Mouse (Mus musculus): ENCODE results near the gene Dnaja3.
"Not testable (repeated sequence)": the region's sequence is repeated elsewhere in the genome, so short reads cannot be mapped to it uniquely, and the experiment has no call there.

The Dnaja3 gene

GRCm38 (mm10) chr16:4674091-4674490 is 34.3 kb downstream of the Dnaja3 start:
- no peak for DNase-seq

- DNase-seq: no peak
Observed at GRCm38 (mm10) chr16:4676836-4677235, 37.0 kb downstream of the Dnaja3 start.

- no peak for DNase-seq
Observed at GRCm38 (mm10) chr16:4678080-4678479, 38.3 kb downstream of the Dnaja3 start.

GRCm38 (mm10) chr16:4679121-4680018 is 39.6 kb downstream of the Dnaja3 start, which contains the start of gene Coro7:
Gene Coro7, minus strand, starts transcription at chr16:4679777.
- DNase-seq: peak; percentile 95 to 97

- DNase-seq: not testable (repeated sequence)
Observed at GRCm38 (mm10) chr16:4680922-4681455, 41.2 kb downstream of the Dnaja3 start.

GRCm38 (mm10) chr16:4682628-4683179 is 42.9 kb downstream of the Dnaja3 start:
- no peak for DNase-seq

GRCm38 (mm10) chr16:4683193-4683580 is 43.4 kb downstream of the Dnaja3 start:
- no peak for DNase-seq

GRCm38 (mm10) chr16:4683581-4684456 is 44.0 kb downstream of the Dnaja3 start:
- peak; percentile 95 to 99 for DNase-seq

GRCm38 (mm10) chr16:4684457-4684791 is 44.6 kb downstream of the Dnaja3 start:
- no peak for DNase-seq

- not testable (repeated sequence) for DNase-seq
Observed at GRCm38 (mm10) chr16:4689371-4689770, 49.6 kb downstream of the Dnaja3 start.

- peak; percentile 54 to 64 for DNase-seq
Observed at GRCm38 (mm10) chr16:4701211-4701610, 61.4 kb downstream of the Dnaja3 start.

- no peak for DNase-seq
Observed at GRCm38 (mm10) chr16:4702646-4703045, 62.9 kb downstream of the Dnaja3 start.

- DNase-seq: peak in 1 of 2 experiments; percentile 16
Observed at GRCm38 (mm10) chr16:4705541-4705940, 65.8 kb downstream of the Dnaja3 start.

- no peak for DNase-seq
Observed at GRCm38 (mm10) chr16:4711173-4711572, 71.4 kb downstream of the Dnaja3 start.

- DNase-seq: no peak
Observed at GRCm38 (mm10) chr16:4713861-4714710, 74.3 kb downstream of the Dnaja3 start.

GRCm38 (mm10) chr16:4717866-4718265 is 78.1 kb downstream of the Dnaja3 start:
- no peak for DNase-seq

GRCm38 (mm10) chr16:4718753-4719518 is 79.1 kb downstream of the Dnaja3 start, which contains the start of gene Nmral1:
Gene Nmral1, minus strand, starts transcription at chr16:4719356.
- DNase-seq: peak; percentile 70 to 81

GRCm38 (mm10) chr16:4722128-4722914 is 82.5 kb downstream of the Dnaja3 start:
- no peak for DNase-seq

- no peak for DNase-seq
Observed at GRCm38 (mm10) chr16:4722915-4723209, 83.1 kb downstream of the Dnaja3 start.

- DNase-seq: peak; percentile 47 to 51
Observed at GRCm38 (mm10) chr16:4725266-4725665, 85.5 kb downstream of the Dnaja3 start.

Data from kidney, postnatal 36 days (tissue).